Mouse (Mus musculus) large intestine, adult 2 months (tissue): ENCODE data around the gene Snx15. TPM values are rescaled to one million over a fixed set of nuclear protein-coding genes. Genes with fewer than 3 reads are reported as not detected.
"Not testable (repeated sequence)": the region's sequence is repeated elsewhere in the genome, so short reads cannot be mapped to it uniquely, and the experiment has no call there.

Source experiments
- DNase-seq: peaks from one replicate; pipeline ENCODE4 v3.0.0-alpha.2; 2012; ENCODE audit warnings: low read depth, low spot score
- WGBS: fragments of 180-500 bp; shearing (Covaris S2); methylation state at CpG from one replicate; pipeline ENCODE4 v1.1.7; 2018; 5-methylcytosine and 5-hydroxymethylcytosine counted together
- polyA plus RNA-seq: library from polyadenylated mRNA; depleted of rRNA; stranded (reverse); fragments of >200 nt; gene quantifications from 2 replicates; pipeline ENCODE4 v1.2.3, GENCODE M21; 2012; rRNA removed

Snx15 gene
- 40.7 and 47.6 TPM in 2 replicates for polyA plus RNA-seq

- peak; percentile 93 for DNase-seq
- WGBS: under 1% methylated on average over 32 of the region's 32 CpGs
Measured at GRCm38 (mm10) chr19:6127760-6128341, at the start of gene Snx15. Gene Snx15 (minus strand): TSS chr19:6128304.

DNA sequence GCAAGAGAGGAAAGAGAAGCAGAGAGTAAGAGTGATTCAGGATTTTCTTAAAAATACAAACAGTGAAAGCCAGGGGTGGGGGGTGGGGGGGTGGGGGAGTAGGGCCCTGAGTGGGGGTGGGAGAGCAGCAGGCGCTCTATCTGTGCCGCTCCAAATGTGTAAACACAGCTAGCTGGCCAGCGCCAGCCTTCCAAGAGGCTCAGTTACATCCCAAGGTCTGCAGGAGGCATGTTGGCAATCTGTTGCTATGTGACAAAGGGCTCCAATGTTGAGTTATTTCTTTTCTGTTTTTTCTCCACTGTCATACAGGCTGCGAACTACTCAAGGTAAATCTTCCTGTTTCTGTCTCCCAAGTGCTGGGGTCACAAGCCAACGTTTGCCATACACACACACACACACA lies 46.7 kb upstream of the Snx15 start:
- DNase-seq: no peak
- 42% methylated on average over 5 of the region's 5 CpGs for WGBS

- peak; percentile 66 for DNase-seq
- 36% methylated on average over 8 of the region's 8 CpGs for WGBS
Measured at GRCm38 (mm10) chr19:6171215-6171614, 43.1 kb upstream of the Snx15 start.

- DNase-seq: no peak
- 83% methylated on average over 4 of the region's 4 CpGs for WGBS
Measured at GRCm38 (mm10) chr19:6166750-6167149, 38.6 kb upstream of the Snx15 start.

- WGBS: 17% methylated on average over 10 of the region's 10 CpGs
- peak; percentile 53 for DNase-seq
Measured at GRCm38 (mm10) chr19:6163872-6164547, 35.9 kb upstream of the Snx15 start.

GRCm38 (mm10) chr19:6157220-6157619 lies 29.1 kb upstream of the Snx15 start:
- no peak for DNase-seq
- 48% methylated on average over 6 of the region's 6 CpGs for whole genome bisulfite sequencing

GRCm38 (mm10) chr19:6156372-6156771 lies 28.3 kb upstream of the Snx15 start:
- DNase-seq: no peak

DNA sequence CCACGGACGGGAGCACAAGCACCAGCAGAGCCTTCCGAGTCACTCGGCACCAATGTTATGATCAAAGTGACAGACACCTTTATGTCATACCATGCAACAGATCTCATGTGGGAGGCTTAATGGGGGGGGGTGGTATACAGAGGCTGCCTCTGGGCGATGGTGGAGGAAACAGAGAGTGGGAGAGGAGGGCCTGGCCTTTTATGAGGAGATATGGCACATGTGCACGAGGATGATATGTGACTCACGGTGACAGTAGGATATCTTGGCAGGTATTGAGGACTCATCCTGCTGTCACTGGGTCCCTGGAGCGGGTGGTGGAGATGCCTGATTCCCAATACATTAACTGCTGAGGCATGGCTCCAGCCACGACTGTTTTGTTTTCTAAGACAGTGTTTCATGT lies 27.1 kb upstream of the Snx15 start:
- no peak for DNase-seq
- WGBS: 81% methylated on average over 9 of the region's 9 CpGs

More at GRCm38 (mm10) chr19:6156372-6156771, 28.3 kb upstream of the Snx15 start:
- 65% methylated on average over 8 of the region's 8 CpGs for WGBS

GRCm38 (mm10) chr19:6144842-6145241 lies 16.7 kb upstream of the Snx15 start:
- WGBS: 55% methylated on average over 5 of the region's 5 CpGs
- DNase-seq: no peak

DNA sequence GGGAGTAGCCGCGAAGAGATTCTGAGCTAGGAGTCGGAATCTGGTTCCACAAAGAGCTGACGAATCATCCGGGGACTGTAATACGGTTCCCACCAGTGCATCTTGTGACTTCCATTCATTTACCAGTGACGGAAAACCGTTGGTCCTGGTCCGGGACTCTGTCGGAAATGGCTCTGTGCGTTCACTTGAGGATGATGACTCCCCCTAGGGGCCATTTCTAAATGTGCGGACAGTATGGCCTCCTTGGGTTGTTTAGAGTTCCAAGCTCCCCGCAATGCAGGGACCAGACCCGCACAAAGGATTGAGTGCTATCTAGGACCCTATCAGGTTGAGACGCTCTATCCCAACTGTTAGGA lies 13.3 kb upstream of the Snx15 start, which contains the start of gene Arl2:
Arl2 (minus strand) TSS at position 155 of the 356 bp plus-strand sequence.
- DNase-seq: no peak
- under 1% methylated on average over 15 of the region's 15 CpGs for WGBS

- under 1% methylated on average over 68 of the region's 68 CpGs for WGBS
- DNase-seq: no peak
Measured at GRCm38 (mm10) chr19:6140678-6141393, 12.7 kb upstream of the Snx15 start, which contains the start of gene Batf2. Gene Batf2 (plus strand): TSS chr19:6140983.

DNA sequence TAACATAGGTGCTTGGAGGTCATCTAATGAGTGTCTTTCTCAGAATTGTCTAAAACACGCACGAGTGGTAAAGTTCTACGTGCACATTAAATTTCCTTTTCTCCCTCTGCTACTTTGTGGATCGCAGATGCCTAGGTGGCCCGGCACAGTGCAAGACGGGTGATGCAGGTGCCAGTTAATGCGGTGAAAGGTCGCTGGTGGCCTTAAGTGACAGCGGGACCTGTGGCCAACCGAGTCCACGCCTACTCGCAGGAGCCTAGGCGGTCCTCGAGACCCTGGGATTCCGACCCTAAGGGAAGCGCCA lies 12.2 kb upstream of the Snx15 start:
- DNase-seq: no peak
- WGBS: under 1% methylated on average over 16 of the region's 16 CpGs

DNA sequence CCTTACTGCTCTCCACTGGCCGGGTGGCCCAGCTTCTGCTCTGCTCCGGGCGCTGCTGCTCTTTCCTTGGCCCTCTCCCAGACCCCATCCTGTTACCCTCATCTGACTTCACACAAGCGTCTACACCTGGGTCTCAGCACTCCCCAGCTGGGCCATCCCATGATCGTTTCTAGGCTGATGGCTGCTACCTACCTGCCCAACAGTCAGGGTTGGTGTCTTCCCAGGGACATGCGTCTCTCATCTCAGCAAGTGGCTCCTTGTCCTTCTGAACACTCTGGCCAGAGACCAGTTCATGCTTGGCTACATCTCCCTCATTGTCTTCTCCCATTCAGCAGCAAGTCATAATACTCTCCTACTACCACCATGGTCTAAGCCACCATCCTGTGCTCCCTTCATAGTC lies 11.6 kb upstream of the Snx15 start:
- 93% methylated on average over 6 of the region's 6 CpGs for WGBS
- no peak for DNase-seq

- DNase-seq: no peak
- WGBS: 80% methylated on average over 3 of the region's 3 CpGs
Measured at GRCm38 (mm10) chr19:6136397-6136796, 8.3 kb upstream of the Snx15 start.

GRCm38 (mm10) chr19:6133197-6133596 lies 5.1 kb upstream of the Snx15 start:
- WGBS: 42% methylated on average over 1 of the region's 1 CpGs

GRCm38 (mm10) chr19:6132171-6132827 lies 4.2 kb upstream of the Snx15 start:
- WGBS: 89% methylated on average over 7 of the region's 7 CpGs
- DNase-seq: no peak

More at GRCm38 (mm10) chr19:6133197-6133596, 5.1 kb upstream of the Snx15 start:
- DNase-seq: not testable (repeated sequence)

- not testable (repeated sequence) for DNase-seq
- WGBS: 62% methylated on average over 7 of the region's 7 CpGs
Measured at GRCm38 (mm10) chr19:6130414-6131128, 2.5 kb upstream of the Snx15 start.

- WGBS: 26% methylated on average over 10 of the region's 10 CpGs
- no peak for DNase-seq
Measured at GRCm38 (mm10) chr19:6126789-6127580, 1.1 kb downstream of the Snx15 start.

DNA sequence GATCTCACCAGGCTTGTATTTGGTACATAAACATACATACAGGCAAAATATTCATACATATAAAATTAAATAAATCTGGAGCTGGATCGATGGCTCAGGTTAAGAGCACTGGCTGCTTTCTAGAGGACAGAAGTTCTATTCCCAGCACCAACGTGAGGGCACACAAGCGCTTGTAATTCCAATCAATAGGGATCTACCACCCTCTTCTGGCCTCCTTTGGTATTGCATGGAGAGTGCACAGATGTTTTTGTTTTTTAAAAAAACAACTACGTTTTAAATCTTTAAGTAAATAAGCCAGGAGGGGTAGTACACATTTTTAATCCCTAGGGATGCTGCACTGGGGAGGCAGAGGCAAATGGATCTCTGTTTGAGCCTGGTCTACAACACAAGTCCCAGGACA lies 1.8 kb downstream of the Snx15 start:
- 20% methylated on average over 4 of the region's 4 CpGs for WGBS
- DNase-seq: no peak
